8 mouse cellular contexts compared by ENCODE assay signal in genomic region chr5:33651541-33651920, GRCm38 (mm10). TPM values are rescaled to one million over a fixed set of nuclear protein-coding genes. Genes with fewer than 3 reads are reported as not detected.
DNase-seq lines count a peak whose midpoint lies in the region; ATAC-seq and TF ChIP-seq lines count a peak whose summit lies in the region.

No protein-coding gene starts in this region.

- no peaks in the 10 kb centered on the region for H3K9me3 ChIP-seq in kidney, embryonic 14.5 days (ENCODE audit: control insufficient read depth, low read length)
- no peaks in the 10 kb centered on the region for H3K9me3 ChIP-seq in hindbrain, embryonic 12.5 days (replicated peaks)
- H3K9me3 ChIP-seq in midbrain, embryonic 12.5 days, result no peaks in the 10 kb centered on the region

- peaks cover 16% of the 10 kb centered on the region for H3K4me1 ChIP-seq in kidney, embryonic 14.5 days (ENCODE audit: control insufficient read depth, insufficient read depth, low read length)
- H3K4me1 ChIP-seq in bone marrow, adult 2 months (ENCODE audit: control insufficient read depth, insufficient read depth, low read length), result peaks cover 3% of the 10 kb centered on the region; the same call in 1 of the 2 replicates
- peaks cover 29% of the 10 kb centered on the region for H3K4me1 ChIP-seq in hindbrain, embryonic 12.5 days
- peaks cover 34% of the 10 kb centered on the region for H3K4me1 ChIP-seq in midbrain, embryonic 12.5 days

- H3K27ac ChIP-seq in kidney, embryonic 14.5 days (ENCODE audit: low read depth, low read length), result peak overlapping the region; percentile 91
- peak overlapping the region; percentile 98 for H3K27ac ChIP-seq in bone marrow, adult 2 months (ENCODE audit: control insufficient read depth, insufficient read depth, low read depth, low read length, poor library complexity)
- peak overlapping the region; percentile 98 for H3K27ac ChIP-seq in hindbrain, embryonic 12.5 days
- H3K27ac ChIP-seq in midbrain, embryonic 12.5 days (replicated peaks), result peak overlapping the region; percentile 97

- H3K27me3 ChIP-seq in kidney, embryonic 14.5 days (ENCODE audit: control insufficient read depth, insufficient read depth, low read length), result no peaks in the 10 kb centered on the region
- no peaks in the 10 kb centered on the region for H3K27me3 ChIP-seq in hindbrain, embryonic 12.5 days
- H3K27me3 ChIP-seq in midbrain, embryonic 12.5 days, result no peaks in the 10 kb centered on the region

- 1% methylated on average over 11 of the region's 11 CpGs for WGBS in kidney, embryonic 14.5 days
- WGBS in bone marrow, adult 2 months, result 1% methylated on average over 11 of the region's 11 CpGs
- 2% methylated on average over 11 of the region's 11 CpGs for WGBS in hindbrain, embryonic 12.5 days
- WGBS in midbrain, embryonic 12.5 days, result 2% methylated on average over 11 of the region's 11 CpGs

- no peak for TF ChIP-seq POLR2A in bone marrow, adult 2 months (IDR thresholded peaks at IDR 0.05; ENCODE audit: borderline replicate concordance, control insufficient read depth, low read depth, low read length)

- H3K9ac ChIP-seq in kidney, embryonic 14.5 days (ENCODE audit: low read depth, low read length), result peak overlapping the region; percentile 89
- peak overlapping the region; percentile 81 for H3K9ac ChIP-seq in hindbrain, embryonic 12.5 days
- peak overlapping the region; percentile 89 for H3K9ac ChIP-seq in midbrain, embryonic 12.5 days (replicated peaks)

- peaks cover 51% of the 10 kb centered on the region for H3K36me3 ChIP-seq in kidney, embryonic 14.5 days (ENCODE audit: control insufficient read depth, insufficient read depth, low read length)
- peaks cover 33% of the 10 kb centered on the region for H3K36me3 ChIP-seq in hindbrain, embryonic 12.5 days
- peaks cover 54% of the 10 kb centered on the region for H3K36me3 ChIP-seq in midbrain, embryonic 12.5 days

- no peak for DNase-seq in kidney, postnatal 10 days
- DNase-seq in spleen, postnatal 36 days (ENCODE audit: low spot score in 2 of 2), result no peak
- no peak for DNase-seq in right cerebral cortex, adult 18-20 months

- TF ChIP-seq CTCF in bone marrow, adult 2 months (IDR thresholded peaks at IDR 0.05; ENCODE audit: control insufficient read depth, insufficient read depth, low read length), result no peak

- H3K4me3 ChIP-seq in kidney, embryonic 14.5 days (ENCODE audit: low read length), result peak overlapping the region; percentile 82
- peak overlapping the region; percentile 96 for H3K4me3 ChIP-seq in bone marrow, adult 2 months (replicated peaks; ENCODE audit: control insufficient read depth, low read depth, low read length)
- H3K4me3 ChIP-seq in hindbrain, embryonic 12.5 days, result peak overlapping the region; percentile 71
- H3K4me3 ChIP-seq in midbrain, embryonic 12.5 days, result peak overlapping the region; percentile 82

- peak overlapping the region; percentile 70 for H3K4me2 ChIP-seq in kidney, embryonic 14.5 days (replicated peaks; ENCODE audit: low read depth, low read length)
- H3K4me2 ChIP-seq in hindbrain, embryonic 12.5 days (replicated peaks), result peak overlapping the region; percentile 79
- H3K4me2 ChIP-seq in midbrain, embryonic 12.5 days (replicated peaks), result peak overlapping the region; percentile 77

- ATAC-seq in kidney, embryonic 14.5 days (ENCODE audit: low FRiP score, low TSS enrichment), result no peak
- ATAC-seq in hindbrain, embryonic 12.5 days (ENCODE audit: low FRiP score), result no peak; the same call in 1 of the 2 replicates
- ATAC-seq in midbrain, embryonic 12.5 days (ENCODE audit: low FRiP score, low read depth), result no peak
- no peak for ATAC-seq in monocyte, adult 5-6 weeks (replicated peaks; ENCODE audit: insufficient number of reproducible peaks, low FRiP score, low TSS enrichment, poor library complexity, severe bottlenecking)

RNA-seq across cellular contexts. Expression of gene Slbp, which starts 0.8 kb away (rescaled TPM):
- polyA plus RNA-seq in kidney, embryonic 14.5 days (2014; fragmentation: Nextera tagmentation; extraction: Ambion mirVana), result 261 TPM in 2 replicates
- 194 and 275 TPM in 2 replicates for polyA plus RNA-seq in bone marrow, adult 2 months (2011; ENCODE audit: insufficient read depth, insufficient read length, low replicate concordance, missing spikeins)
- polyA plus RNA-seq in hindbrain, embryonic 12.5 days (2016; fragmentation: Nextera tagmentation; extraction: Ambion mirVana), result 182 and 186 TPM in 2 replicates
- 231 TPM in 2 replicates for polyA plus RNA-seq in midbrain, embryonic 12.5 days (2016; fragmentation: Nextera tagmentation; extraction: Ambion mirVana)
- total RNA-seq in monocyte, adult 5-6 weeks (2017), result 195 to 235 TPM (median 203 TPM) in 3 replicates

RNA-seq across cellular contexts. Expression of gene Tacc3, which starts 6.4 kb away (rescaled TPM):
- 175 and 205 TPM in 2 replicates for polyA plus RNA-seq in kidney, embryonic 14.5 days (2014; fragmentation: Nextera tagmentation; extraction: Ambion mirVana)
- polyA plus RNA-seq in bone marrow, adult 2 months (2011; ENCODE audit: insufficient read depth, insufficient read length, low replicate concordance, missing spikeins), result 237 and 249 TPM in 2 replicates
- polyA plus RNA-seq in hindbrain, embryonic 12.5 days (2016; fragmentation: Nextera tagmentation; extraction: Ambion mirVana), result 161 TPM in 2 replicates
- polyA plus RNA-seq in midbrain, embryonic 12.5 days (2016; fragmentation: Nextera tagmentation; extraction: Ambion mirVana), result 203 and 205 TPM in 2 replicates
- 24.9 to 30.8 TPM (median 27.7 TPM) in 3 replicates for total RNA-seq in monocyte, adult 5-6 weeks (2017)

RNA-seq across cellular contexts. Expression of gene Tmem129, which starts 6.7 kb away (rescaled TPM):
- 32.3 and 37.7 TPM in 2 replicates for polyA plus RNA-seq in kidney, embryonic 14.5 days (2014; fragmentation: Nextera tagmentation; extraction: Ambion mirVana)
- polyA plus RNA-seq in bone marrow, adult 2 months (2011; ENCODE audit: insufficient read depth, insufficient read length, low replicate concordance, missing spikeins), result 8.4 and 9.7 TPM in 2 replicates
- polyA plus RNA-seq in hindbrain, embryonic 12.5 days (2016; fragmentation: Nextera tagmentation; extraction: Ambion mirVana), result 33.3 and 33.8 TPM in 2 replicates
- 31.8 and 37.5 TPM in 2 replicates for polyA plus RNA-seq in midbrain, embryonic 12.5 days (2016; fragmentation: Nextera tagmentation; extraction: Ambion mirVana)
- total RNA-seq in monocyte, adult 5-6 weeks (2017), result 5.3 to 21.8 TPM (median 6.9 TPM) in 3 replicates

RNA-seq across cellular contexts. Expression of gene Gm9903, which starts 21.8 kb away (rescaled TPM):
- polyA plus RNA-seq in kidney, embryonic 14.5 days (2014; fragmentation: Nextera tagmentation; extraction: Ambion mirVana), result 0.57 and 1.0 TPM in 2 replicates
- polyA plus RNA-seq in bone marrow, adult 2 months (2011; ENCODE audit: insufficient read depth, insufficient read length, low replicate concordance, missing spikeins), result not detected in 2 replicates
- polyA plus RNA-seq in hindbrain, embryonic 12.5 days (2016; fragmentation: Nextera tagmentation; extraction: Ambion mirVana), result 0.35 and 1.3 TPM in 2 replicates
- 0.93 and 1.0 TPM in 2 replicates for polyA plus RNA-seq in midbrain, embryonic 12.5 days (2016; fragmentation: Nextera tagmentation; extraction: Ambion mirVana)
- 2.0 TPM in 1 of 3 replicates, not detected in the others for total RNA-seq in monocyte, adult 5-6 weeks (2017)

RNA-seq across cellular contexts. Expression of gene Fam53a, which starts 22.1 kb away (rescaled TPM):
- 69.4 and 70.3 TPM in 2 replicates for polyA plus RNA-seq in kidney, embryonic 14.5 days (2014; fragmentation: Nextera tagmentation; extraction: Ambion mirVana)
- polyA plus RNA-seq in bone marrow, adult 2 months (2011; ENCODE audit: insufficient read depth, insufficient read length, low replicate concordance, missing spikeins), result 6.6 and 11.1 TPM in 2 replicates
- polyA plus RNA-seq in hindbrain, embryonic 12.5 days (2016; fragmentation: Nextera tagmentation; extraction: Ambion mirVana), result 42.3 and 50.8 TPM in 2 replicates
- polyA plus RNA-seq in midbrain, embryonic 12.5 days (2016; fragmentation: Nextera tagmentation; extraction: Ambion mirVana), result 47.7 and 49.2 TPM in 2 replicates
- 12.5 to 25.0 TPM (median 16.3 TPM) in 3 replicates for total RNA-seq in monocyte, adult 5-6 weeks (2017)
